Mouse (Mus musculus): Measurements from ENCODE around the gene Neurl2. TPM values are rescaled to one million over a fixed set of nuclear protein-coding genes. Genes with fewer than 3 reads are reported as not detected.
A peak's percentile ranks its signal among the peaks of the same experiment; 100 is the strongest.

Neurl2 gene
- total RNA-seq, 1 experiment: 3.6 TPM

- Histone ChIP-seq H3K27ac (ENCODE audit: insufficient read depth, low read depth, low read length, poor library complexity, severe bottlenecking) (peak overlapping the region; percentile 65), H3K9me3 (ENCODE audit: control insufficient read depth, insufficient read depth, low read depth, low read length) (no peaks in the 10 kb centered on the region), H3K36me3 (ENCODE audit: control insufficient read depth, insufficient read depth, low read length, poor library complexity, severe bottlenecking) (no peaks in the 10 kb centered on the region), H3K4me3 (ENCODE audit: insufficient read depth in 1 of 2, low read depth in 1 of 2, low read length in 2 of 2, poor library complexity in 1 of 2, severe bottlenecking in 1 of 2) (peak overlapping the region; percentile 0 to 24; a peak in 1 of 4 replicates), H3K9ac (ENCODE audit: insufficient read depth, low read depth, low read length, poor library complexity, severe bottlenecking) (peak overlapping the region; percentile 38; the same call in 1 of the 2 replicates), H3K4me1 (ENCODE audit: control insufficient read depth in 2 of 2, insufficient read depth in 2 of 2, low read length in 2 of 2, poor library complexity in 1 of 2) (peaks cover 3 to 11% of the 10 kb centered on the region in 2 experiments; a peak in 2 of 4 replicates)
- TF ChIP-seq MAFK (IDR thresholded peaks at IDR 0.05; ENCODE audit: insufficient read depth, low read depth, low read length) (no peak), ZNF384 (IDR thresholded peaks at IDR 0.05; ENCODE audit: low read depth, low read length) (no peak), CHD2 (IDR thresholded peaks at IDR 0.05; ENCODE audit: low read depth, low read length) (no peak), ZC3H11A (IDR thresholded peaks at IDR 0.05; ENCODE audit: borderline replicate concordance, low read depth, low read length) (no peak), HCFC1 (IDR thresholded peaks at IDR 0.05; ENCODE audit: borderline replicate concordance, insufficient read depth, low read length) (no peak)
- no peak for DNase-seq (ENCODE audit: low read depth, low spot score)
- in situ Hi-C loops (cut with MboI; ENCODE audit: low sequenced_read_pairs in 2 of 2, unreplicated experiment in 2 of 2): no loop called here
These were observed 40.4 kb upstream of the Neurl2 start for GRCm38 (mm10) chr2:164873621-164874020.

- Histone ChIP-seq H3K36me3 (ENCODE audit: control insufficient read depth, insufficient read depth, low read length, poor library complexity, severe bottlenecking) (no peaks in the 10 kb centered on the region), H3K27ac (ENCODE audit: insufficient read depth, low read depth, low read length, poor library complexity, severe bottlenecking) (no peak overlapping the region), H3K4me1 (ENCODE audit: control insufficient read depth in 2 of 2, insufficient read depth in 2 of 2, low read length in 2 of 2, poor library complexity in 1 of 2) (peaks cover 3 to 15% of the 10 kb centered on the region in 2 experiments; a peak in 2 of 4 replicates), H3K4me3 (ENCODE audit: insufficient read depth in 1 of 2, low read depth in 1 of 2, low read length in 2 of 2, poor library complexity in 1 of 2, severe bottlenecking in 1 of 2) (no peak overlapping the region), H3K9ac (ENCODE audit: insufficient read depth, low read depth, low read length, poor library complexity, severe bottlenecking) (no peak overlapping the region), H3K9me3 (ENCODE audit: control insufficient read depth, insufficient read depth, low read depth, low read length) (no peaks in the 10 kb centered on the region)
- TF ChIP-seq HCFC1 (IDR thresholded peaks at IDR 0.05; ENCODE audit: borderline replicate concordance, insufficient read depth, low read length): no peak
- TF ChIP-seq MAFK (IDR thresholded peaks at IDR 0.05; ENCODE audit: insufficient read depth, low read depth, low read length): no peak
- no peak for TF ChIP-seq ZNF384 (IDR thresholded peaks at IDR 0.05; ENCODE audit: low read depth, low read length)
- no peak for TF ChIP-seq ZC3H11A (IDR thresholded peaks at IDR 0.05; ENCODE audit: borderline replicate concordance, low read depth, low read length)
- no peak for TF ChIP-seq CHD2 (IDR thresholded peaks at IDR 0.05; ENCODE audit: low read depth, low read length)
- no peak for DNase-seq (ENCODE audit: low read depth, low spot score)
- in situ Hi-C loops (cut with MboI; ENCODE audit: low sequenced_read_pairs in 2 of 2, unreplicated experiment in 2 of 2): no loop called here
These were observed 38.5 kb upstream of the Neurl2 start for GRCm38 (mm10) chr2:164871602-164872303.

GRCm38 (mm10) chr2:164868491-164868890 is 35.2 kb upstream of the Neurl2 start:
- DNase-seq (ENCODE audit: low read depth, low spot score): no peak
- in situ Hi-C loops (cut with MboI; ENCODE audit: low sequenced_read_pairs in 2 of 2, unreplicated experiment in 2 of 2): no loop called here
- TF ChIP-seq HCFC1 (IDR thresholded peaks at IDR 0.05; ENCODE audit: borderline replicate concordance, insufficient read depth, low read length) (no peak), CHD2 (IDR thresholded peaks at IDR 0.05; ENCODE audit: low read depth, low read length) (no peak), ZNF384 (IDR thresholded peaks at IDR 0.05; ENCODE audit: low read depth, low read length) (no peak), MAFK (IDR thresholded peaks at IDR 0.05; ENCODE audit: insufficient read depth, low read depth, low read length) (no peak), ZC3H11A (IDR thresholded peaks at IDR 0.05; ENCODE audit: borderline replicate concordance, low read depth, low read length) (no peak)
- no peaks in the 10 kb centered on the region for H3K9me3 ChIP-seq (ENCODE audit: control insufficient read depth, insufficient read depth, low read depth, low read length)
- H3K9ac ChIP-seq (ENCODE audit: insufficient read depth, low read depth, low read length, poor library complexity, severe bottlenecking): no peak overlapping the region
- no peak overlapping the region; the same call in 1 of the 2 replicates for H3K27ac ChIP-seq (ENCODE audit: insufficient read depth, low read depth, low read length, poor library complexity, severe bottlenecking)
- no peaks in the 10 kb centered on the region for H3K36me3 ChIP-seq (ENCODE audit: control insufficient read depth, insufficient read depth, low read length, poor library complexity, severe bottlenecking)
- H3K4me1 ChIP-seq (ENCODE audit: control insufficient read depth in 2 of 2, insufficient read depth in 2 of 2, low read length in 2 of 2, poor library complexity in 1 of 2): peaks cover 2 to 19% of the 10 kb centered on the region in 2 experiments
- H3K4me3 ChIP-seq (ENCODE audit: insufficient read depth in 1 of 2, low read depth in 1 of 2, low read length in 2 of 2, poor library complexity in 1 of 2, severe bottlenecking in 1 of 2): no peak overlapping the region

- H3K36me3 ChIP-seq (ENCODE audit: control insufficient read depth, insufficient read depth, low read length, poor library complexity, severe bottlenecking): no peaks in the 10 kb centered on the region
- in situ Hi-C loops (cut with MboI; ENCODE audit: low sequenced_read_pairs in 2 of 2, unreplicated experiment in 2 of 2): no loop called here
- peak; percentile 71 for DNase-seq (ENCODE audit: low read depth, low spot score)
- TF ChIP-seq ZC3H11A (IDR thresholded peaks at IDR 0.05; ENCODE audit: borderline replicate concordance, low read depth, low read length): no peak
- no peak for TF ChIP-seq ZNF384 (IDR thresholded peaks at IDR 0.05; ENCODE audit: low read depth, low read length)
- TF ChIP-seq MAFK (IDR thresholded peaks at IDR 0.05; ENCODE audit: insufficient read depth, low read depth, low read length): no peak
- no peak for TF ChIP-seq CHD2 (IDR thresholded peaks at IDR 0.05; ENCODE audit: low read depth, low read length)
- TF ChIP-seq HCFC1 (IDR thresholded peaks at IDR 0.05; ENCODE audit: borderline replicate concordance, insufficient read depth, low read length): peak; percentile 47; the same call in 1 of the 2 replicates
- no peaks in the 10 kb centered on the region for H3K9me3 ChIP-seq (ENCODE audit: control insufficient read depth, insufficient read depth, low read depth, low read length)
- peaks cover 4 to 19% of the 10 kb centered on the region in 2 experiments for H3K4me1 ChIP-seq (ENCODE audit: control insufficient read depth in 2 of 2, insufficient read depth in 2 of 2, low read length in 2 of 2, poor library complexity in 1 of 2)
- peak overlapping the region; percentile 83 for H3K27ac ChIP-seq (ENCODE audit: insufficient read depth, low read depth, low read length, poor library complexity, severe bottlenecking)
- peak overlapping the region in 1 of 2 experiments; percentile 14; a peak in 1 of 4 replicates for H3K4me3 ChIP-seq (ENCODE audit: insufficient read depth in 1 of 2, low read depth in 1 of 2, low read length in 2 of 2, poor library complexity in 1 of 2, severe bottlenecking in 1 of 2)
- no peak overlapping the region for H3K9ac ChIP-seq (ENCODE audit: insufficient read depth, low read depth, low read length, poor library complexity, severe bottlenecking)
These were observed 34.3 kb upstream of the Neurl2 start for GRCm38 (mm10) chr2:164867566-164867965.

Data from ES-E14 (cell line).